Mouse (Mus musculus) intestine, embryonic 16.5 days (tissue): ENCODE results near the gene Olfr675. TPM values are rescaled to one million over a fixed set of nuclear protein-coding genes. Genes with fewer than 3 reads are reported as not detected.
"Not testable (repeated sequence)": the region's sequence is repeated elsewhere in the genome, so short reads cannot be mapped to it uniquely, and the experiment has no call there.

ENCODE experiments used
- ATAC-seq: fragments of 200-750 bp; cut with Nextera tagmentation; 2 replicates; pipeline ENCODE4 v1.8.0; 2017; ENCODE audit warnings: moderate TSS enrichment, moderate library complexity
- H3K27ac ChIP-seq: fragments of 300-500 bp; sonication (generic); 2 replicates; pipeline ENCODE4 v1.5.1; 2014; ENCODE audit warnings: mild to moderate bottlenecking, low read length
- H3K27me3 ChIP-seq: fragments of 300-500 bp; sonication (generic); replicated peaks from 2 replicates; pipeline ENCODE4 v1.6.1; 2014; ENCODE audit warnings: low read length, control low read depth, mixed read lengths; ENCODE audit not compliant: control insufficient read depth, insufficient read depth
- H3K36me3 ChIP-seq: fragments of 300-500 bp; sonication (generic); 2 replicates; pipeline ENCODE4 v1.6.1; 2014; ENCODE audit warnings: low read length, control low read depth; ENCODE audit not compliant: control insufficient read depth, insufficient read depth
- H3K4me1 ChIP-seq: fragments of 300-500 bp; sonication (generic); 2 replicates; pipeline ENCODE4 v1.6.1; 2014; ENCODE audit warnings: low read length, control low read depth, mixed read lengths; ENCODE audit not compliant: control insufficient read depth, insufficient read depth
- H3K4me2 ChIP-seq: fragments of 300-500 bp; sonication (generic); 2 replicates; pipeline ENCODE4 v1.6.1; 2014; ENCODE audit warnings: low read depth, low read length, control low read depth
- H3K4me3 ChIP-seq: fragments of 300-500 bp; sonication (generic); 2 replicates; pipeline ENCODE4 v1.5.1; 2014; ENCODE audit warnings: mild to moderate bottlenecking, low read length
- H3K9ac ChIP-seq: fragments of 300-500 bp; sonication (generic); 2 replicates; pipeline ENCODE4 v1.6.1; 2014; ENCODE audit warnings: low read depth, low read length
- H3K9me3 ChIP-seq: fragments of 300-500 bp; sonication (generic); 2 replicates; pipeline ENCODE4 v1.6.1; 2016; ENCODE audit warnings: low read length, control low read depth; ENCODE audit not compliant: control insufficient read depth
- WGBS: fragments of 180-500 bp; shearing (Covaris S2); extraction: QIAGEN DNeasy Blood & Tissue Kit; methylation state at CpG from one replicate; pipeline ENCODE4 v1.1.7; 2014; 5-methylcytosine and 5-hydroxymethylcytosine counted together
- polyA plus RNA-seq: library from polyadenylated mRNA; unstranded; fragments of >200 nt; fragmentation: Nextera tagmentation; extraction: Ambion mirVana; gene quantifications from 2 replicates; pipeline ENCODE4 v1.2.1, GENCODE M21; 2015

The Olfr675 gene
- polyA plus RNA-seq: not detected in 2 replicates

- Histone ChIP-seq H3K4me2 (no peak within 1 kb of the TSS), H3K36me3 (no peaks in the 10 kb centered on the region), H3K27me3 (no peaks in the 10 kb centered on the region), H3K27ac (no peak within 1 kb of the TSS), H3K4me1 (no peaks in the 10 kb centered on the region), H3K9me3 (no peaks in the 10 kb centered on the region), H3K4me3 (no peak within 1 kb of the TSS), H3K9ac (no peak within 1 kb of the TSS)
- ATAC-seq: no peak
- 74% methylated on average over 1 of the region's 1 CpGs for WGBS
Observed at GRCm38 (mm10) chr7:105028360-105028759, at the start of gene Olfr675. TSS of gene Olfr675 (minus strand) at chr7:105028460.

- Histone ChIP-seq H3K27me3 (no peaks in the 10 kb centered on the region), H3K4me2 (no peak within 1 kb of the TSS), H3K9ac (no peak within 1 kb of the TSS), H3K4me3 (no peak within 1 kb of the TSS), H3K4me1 (no peaks in the 10 kb centered on the region), H3K36me3 (no peaks in the 10 kb centered on the region), H3K9me3 (no peaks in the 10 kb centered on the region), H3K27ac (no peak within 1 kb of the TSS)
- 96% methylated on average over 1 of the region's 1 CpGs for WGBS
- no peak for ATAC-seq
Observed at GRCm38 (mm10) chr7:105064175-105064574, 35.9 kb upstream of the Olfr675 start, which contains the start of gene Olfr678. TSS of gene Olfr678 (plus strand) at chr7:105064475.

- Histone ChIP-seq H3K4me2 (no peak overlapping the region), H3K4me1 (no peaks in the 10 kb centered on the region), H3K27ac (no peak overlapping the region), H3K4me3 (no peak overlapping the region), H3K27me3 (no peaks in the 10 kb centered on the region), H3K9me3 (no peaks in the 10 kb centered on the region), H3K36me3 (no peaks in the 10 kb centered on the region), H3K9ac (no peak overlapping the region)
- ATAC-seq: no peak
Observed at GRCm38 (mm10) chr7:105058951-105059350, 30.7 kb upstream of the Olfr675 start.

DNA sequence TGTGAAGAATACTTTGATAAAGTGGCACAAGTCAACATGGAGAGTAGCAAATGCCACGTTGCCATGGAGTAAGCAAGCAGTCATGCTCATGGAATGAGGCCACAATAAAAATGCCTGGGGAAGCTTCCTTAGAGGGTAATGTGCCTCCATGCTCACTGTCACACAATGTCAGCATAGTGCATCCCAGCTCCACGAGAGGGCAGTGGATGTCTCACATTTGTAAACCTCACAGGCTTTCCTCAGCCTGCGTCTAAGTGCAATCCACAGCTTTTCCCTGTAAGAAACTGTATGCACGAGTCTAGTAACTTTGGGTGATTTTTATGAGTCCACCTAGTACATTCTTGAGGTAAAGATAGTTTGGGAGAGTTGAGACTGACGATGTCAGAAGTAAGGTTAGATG lies 5.6 kb upstream of the Olfr675 start:
- not testable (repeated sequence) for ATAC-seq, H3K9ac ChIP-seq, H3K4me3 ChIP-seq, H3K9me3 ChIP-seq, H3K36me3 ChIP-seq, H3K27me3 ChIP-seq, H3K4me2 ChIP-seq, H3K4me1 ChIP-seq, H3K27ac ChIP-seq
- WGBS: 48% methylated on average over 5 of the region's 5 CpGs

DNA sequence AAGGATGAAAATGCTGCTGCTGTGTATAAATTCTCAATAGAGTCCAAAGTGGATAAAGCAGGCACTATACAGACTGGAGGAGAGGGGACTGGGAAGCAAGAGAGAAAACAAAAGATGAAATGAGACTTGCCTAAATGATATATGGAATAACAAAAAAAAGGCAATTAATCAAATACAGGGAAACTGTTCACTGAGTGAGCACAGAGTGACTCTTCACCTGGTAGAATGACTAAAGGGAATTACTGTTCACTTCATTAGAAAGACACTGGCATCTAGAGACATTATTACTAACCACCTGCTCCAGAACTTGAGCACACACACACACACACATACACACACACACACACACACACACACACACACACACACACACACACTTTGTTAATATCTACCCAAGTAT lies 4.1 kb upstream of the Olfr675 start, which contains the start of gene Olfr676:
Olfr676 (plus strand) TSS at position 301 of the 400 bp plus-strand sequence.
- no peak for ATAC-seq
- Histone ChIP-seq H3K27me3 (no peaks in the 10 kb centered on the region), H3K9ac (no peak within 1 kb of the TSS), H3K4me3 (no peak within 1 kb of the TSS), H3K36me3 (no peaks in the 10 kb centered on the region), H3K4me1 (no peaks in the 10 kb centered on the region), H3K4me2 (no peak within 1 kb of the TSS), H3K9me3 (no peaks in the 10 kb centered on the region), H3K27ac (no peak within 1 kb of the TSS)

DNA sequence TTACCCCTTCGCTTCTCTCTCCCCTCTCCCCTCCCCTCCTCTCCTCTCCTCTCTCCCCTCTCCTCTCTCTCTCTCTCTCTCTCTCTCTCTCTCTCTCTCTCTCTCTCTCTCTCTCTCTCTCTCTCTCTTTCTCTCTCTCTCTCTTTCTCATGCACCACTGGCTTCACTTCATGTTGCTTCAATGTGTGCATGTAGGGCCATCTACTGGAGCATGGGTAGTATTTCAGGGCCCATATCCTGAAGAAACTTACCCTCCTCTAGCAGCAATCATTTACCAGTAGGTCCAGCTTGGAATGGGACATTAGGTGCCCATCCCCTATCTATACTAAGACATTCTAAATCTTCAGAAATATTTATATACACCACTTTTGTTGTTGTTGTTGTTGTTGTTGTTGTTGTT lies 5.7 kb downstream of the Olfr675 start:
- H3K4me1 ChIP-seq: no peaks in the 10 kb centered on the region
- no peaks in the 10 kb centered on the region for H3K9me3 ChIP-seq
- no peak for ATAC-seq
- no peak overlapping the region for H3K27ac ChIP-seq
- H3K9ac ChIP-seq: no peak overlapping the region
- 90% methylated on average over 1 of the region's 1 CpGs for WGBS
- H3K4me3 ChIP-seq: no peak overlapping the region
- H3K4me2 ChIP-seq: no peak overlapping the region
- no peaks in the 10 kb centered on the region for H3K36me3 ChIP-seq
- no peaks in the 10 kb centered on the region for H3K27me3 ChIP-seq

GRCm38 (mm10) chr7:105001929-105002328 lies 26.3 kb downstream of the Olfr675 start, which contains the start of gene Olfr672:
TSS of gene Olfr672 (minus strand) at chr7:105002029.
- Histone ChIP-seq H3K4me3 (no peak within 1 kb of the TSS), H3K9ac (no peak within 1 kb of the TSS), H3K4me2 (no peak within 1 kb of the TSS), H3K9me3 (no peaks in the 10 kb centered on the region), H3K4me1 (no peaks in the 10 kb centered on the region), H3K27me3 (no peaks in the 10 kb centered on the region), H3K36me3 (no peaks in the 10 kb centered on the region), H3K27ac (no peak within 1 kb of the TSS)
- no peak for ATAC-seq

DNA sequence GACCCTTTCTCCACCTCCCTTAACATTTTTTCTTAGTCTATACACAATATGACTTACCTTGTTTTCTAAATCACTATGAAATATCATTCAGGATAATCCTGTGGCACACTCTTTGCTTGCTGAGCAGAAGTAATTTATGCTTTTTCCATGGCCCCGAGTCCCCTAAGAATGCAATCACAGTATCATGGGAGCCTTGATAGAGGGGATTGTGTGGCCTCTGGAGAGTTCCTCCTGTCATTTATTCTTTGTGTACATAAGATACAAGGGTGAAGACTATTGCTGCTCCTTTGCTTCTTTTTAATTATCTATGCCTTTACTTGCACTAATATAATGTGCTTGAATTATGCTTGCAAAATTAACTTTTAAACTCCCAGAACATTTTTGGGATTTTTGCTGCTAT lies 49.2 kb downstream of the Olfr675 start, which contains the start of gene Olfr671:
Olfr671 (minus strand) TSS at position 101 of the 400 bp plus-strand sequence.
- Histone ChIP-seq H3K4me1 (no peaks in the 10 kb centered on the region), H3K9ac (no peak within 1 kb of the TSS), H3K27me3 (no peaks in the 10 kb centered on the region), H3K4me2 (no peak within 1 kb of the TSS), H3K27ac (no peak within 1 kb of the TSS), H3K36me3 (no peaks in the 10 kb centered on the region), H3K9me3 (no peaks in the 10 kb centered on the region), H3K4me3 (no peak within 1 kb of the TSS)
- WGBS: 63% methylated on average over 1 of the region's 1 CpGs
- no peak for ATAC-seq

- H3K4me3 ChIP-seq, H3K36me3 ChIP-seq, H3K9me3 ChIP-seq, H3K27me3 ChIP-seq, H3K4me1 ChIP-seq, H3K9ac ChIP-seq, H3K27ac ChIP-seq, H3K4me2 ChIP-seq, ATAC-seq: not testable (repeated sequence)
- 71% methylated on average over 2 of the region's 2 CpGs for WGBS
Observed at GRCm38 (mm10) chr7:104972507-104972906, 55.8 kb downstream of the Olfr675 start.
